Mouse (Mus musculus) embryonic facial prominence, embryonic 13.5 days (tissue): ENCODE data around the gene Baiap2l1. TPM values are rescaled to one million over a fixed set of nuclear protein-coding genes. Genes with fewer than 3 reads are reported as not detected.

Experiments used
- ATAC-seq: fragments of 200-750 bp; cut with Nextera tagmentation; 2 replicates; pipeline ENCODE4 v1.8.0; 2017; ENCODE audit warnings: low read depth; ENCODE audit not compliant: insufficient number of reproducible peaks, insufficient read depth, low FRiP score, low TSS enrichment
- H3K27ac ChIP-seq: fragments of 300-500 bp; sonication (generic); 2 replicates; pipeline ENCODE4 v1.5.1; 2015; ENCODE audit warnings: moderate library complexity, mild to moderate bottlenecking, inconsistent platforms
- H3K27me3 ChIP-seq: fragments of 300-500 bp; sonication (generic); 2 replicates; pipeline ENCODE4 v1.6.1; 2015; ENCODE audit warnings: mild to moderate bottlenecking, inconsistent platforms
- H3K36me3 ChIP-seq: fragments of 300-500 bp; sonication (generic); 2 replicates; pipeline ENCODE4 v1.6.1; 2015; ENCODE audit warnings: mild to moderate bottlenecking, inconsistent platforms
- H3K4me1 ChIP-seq: fragments of 300-500 bp; sonication (generic); 2 replicates; pipeline ENCODE4 v1.6.1; 2015; ENCODE audit warnings: inconsistent platforms
- H3K4me2 ChIP-seq: fragments of 300-500 bp; sonication (generic); 2 replicates; pipeline ENCODE4 v1.6.1; 2015; ENCODE audit warnings: moderate library complexity, mild to moderate bottlenecking, inconsistent platforms
- H3K4me3 ChIP-seq: fragments of 300-500 bp; sonication (generic); 2 replicates; pipeline ENCODE4 v1.5.1; 2015; ENCODE audit warnings: mild to moderate bottlenecking, inconsistent platforms
- H3K9ac ChIP-seq: fragments of 300-500 bp; sonication (generic); 2 replicates; pipeline ENCODE4 v1.6.1; 2015; ENCODE audit warnings: mild to moderate bottlenecking, inconsistent platforms
- H3K9me3 ChIP-seq: fragments of 300-500 bp; sonication (generic); 2 replicates; pipeline ENCODE4 v1.6.1; 2016; ENCODE audit warnings: inconsistent platforms
- WGBS: fragments of 180-500 bp; shearing (Covaris S2); methylation state at CpG from one replicate; pipeline ENCODE4 v1.1.7; 2015; ENCODE audit warnings: mixed read lengths; 5-methylcytosine and 5-hydroxymethylcytosine counted together
- polyA plus RNA-seq: library from polyadenylated mRNA; unstranded; fragments of >200 nt; fragmentation: Nextera tagmentation; extraction: Ambion mirVana; gene quantifications from 2 replicates; pipeline ENCODE4 v1.2.1, GENCODE M21; 2015

The Baiap2l1 gene
- polyA plus RNA-seq, 1 experiment from 2014 or later, result 4.4 TPM

GRCm38 (mm10) chr5:144255632-144256540 is 102.0 kb downstream of the Baiap2l1 start:
- WGBS, result under 1% methylated on average over 39 of the region's 40 CpGs
- H3K36me3 ChIP-seq, result peaks cover 15% of the 10 kb centered on the region
- H3K4me2 ChIP-seq, result peak overlapping the region; percentile 77
- H3K4me3 ChIP-seq, result peak overlapping the region; percentile 95
- peak overlapping the region; percentile 95 for H3K9ac ChIP-seq
- H3K27ac ChIP-seq, result peak overlapping the region; percentile 87
- no peaks in the 10 kb centered on the region for H3K9me3 ChIP-seq
- no peak; the same call in none of the 2 replicates for ATAC-seq
- H3K4me1 ChIP-seq, result peaks cover 48% of the 10 kb centered on the region
- H3K27me3 ChIP-seq, result no peaks in the 10 kb centered on the region

GRCm38 (mm10) chr5:144254811-144255631 is 102.9 kb downstream of the Baiap2l1 start:
- H3K4me3 ChIP-seq, result peak overlapping the region; percentile 95

GRCm38 (mm10) chr5:144254122-144254810 is 103.6 kb downstream of the Baiap2l1 start:
- H3K4me2 ChIP-seq, result peak overlapping the region; percentile 77
- H3K27me3 ChIP-seq, result no peaks in the 10 kb centered on the region
- peaks cover 5% of the 10 kb centered on the region; the same call in 1 of the 2 replicates for H3K9me3 ChIP-seq
- H3K27ac ChIP-seq, result 0 out of 2 replicates have a peak overlapping the region, but pooled peaks have one; percentile 12
- H3K4me3 ChIP-seq, result peak overlapping the region; percentile 95
- peaks cover 35% of the 10 kb centered on the region for H3K4me1 ChIP-seq
- H3K36me3 ChIP-seq, result peaks cover 3% of the 10 kb centered on the region; the same call in 1 of the 2 replicates
- ATAC-seq, result no peak
- H3K9ac ChIP-seq, result peak overlapping the region; percentile 46; the same call in 1 of the 2 replicates
- 59% methylated on average over 16 of the region's 16 CpGs for WGBS

More at GRCm38 (mm10) chr5:144254811-144255631, 102.9 kb downstream of the Baiap2l1 start:
- WGBS, result under 1% methylated on average over 54 of the region's 84 CpGs
- Histone ChIP-seq H3K27me3 (no peaks in the 10 kb centered on the region), H3K9me3 (peaks cover 2% of the 10 kb centered on the region; the same call in 1 of the 2 replicates), H3K36me3 (peaks cover 8% of the 10 kb centered on the region), H3K4me1 (peaks cover 41% of the 10 kb centered on the region), H3K4me2 (peak overlapping the region; percentile 77), H3K27ac (peak overlapping the region; percentile 87), H3K9ac (peak overlapping the region; percentile 95)
- peak; percentile 70 for ATAC-seq

- H3K9me3 ChIP-seq, result peaks cover 5% of the 10 kb centered on the region; the same call in 1 of the 2 replicates
- ATAC-seq, result no peak
- H3K27me3 ChIP-seq, result no peaks in the 10 kb centered on the region
- H3K9ac ChIP-seq, result no peak overlapping the region
- H3K4me3 ChIP-seq, result no peak overlapping the region
- peaks cover 27% of the 10 kb centered on the region for H3K4me1 ChIP-seq
- H3K27ac ChIP-seq, result no peak overlapping the region
- 76% methylated on average over 4 of the region's 4 CpGs for WGBS
- H3K4me2 ChIP-seq, result no peak overlapping the region
- 0 out of 2 replicates have a peak, but pooled peaks cover 3% of the 10 kb centered on the region for H3K36me3 ChIP-seq
Measured at GRCm38 (mm10) chr5:144253212-144253611, 104.7 kb downstream of the Baiap2l1 start.

GRCm38 (mm10) chr5:144251876-144252577 is 105.9 kb downstream of the Baiap2l1 start:
- Histone ChIP-seq H3K4me3 (no peak overlapping the region), H3K27ac (no peak overlapping the region), H3K9ac (no peak overlapping the region), H3K4me1 (peaks cover 27% of the 10 kb centered on the region), H3K4me2 (no peak overlapping the region), H3K36me3 (no peaks in the 10 kb centered on the region), H3K9me3 (peaks cover 5% of the 10 kb centered on the region; the same call in 1 of the 2 replicates), H3K27me3 (no peaks in the 10 kb centered on the region)
- WGBS, result 84% methylated on average over 13 of the region's 13 CpGs
- no peak for ATAC-seq

- no peak overlapping the region for H3K4me2 ChIP-seq
- H3K9me3 ChIP-seq, result peaks cover 5% of the 10 kb centered on the region; the same call in 1 of the 2 replicates
- no peak overlapping the region for H3K27ac ChIP-seq
- H3K36me3 ChIP-seq, result no peaks in the 10 kb centered on the region
- 84% methylated on average over 3 of the region's 3 CpGs for WGBS
- H3K27me3 ChIP-seq, result no peaks in the 10 kb centered on the region
- H3K4me1 ChIP-seq, result peaks cover 25% of the 10 kb centered on the region
- no peak for ATAC-seq
- H3K9ac ChIP-seq, result no peak overlapping the region
- no peak overlapping the region for H3K4me3 ChIP-seq
Measured at GRCm38 (mm10) chr5:144249871-144250270, 108.0 kb downstream of the Baiap2l1 start.

GRCm38 (mm10) chr5:144247906-144248585 is 109.9 kb downstream of the Baiap2l1 start:
- WGBS, result 58% methylated on average over 10 of the region's 10 CpGs
- ATAC-seq, result no peak
- Histone ChIP-seq H3K36me3 (no peaks in the 10 kb centered on the region), H3K4me2 (no peak overlapping the region), H3K27me3 (no peaks in the 10 kb centered on the region), H3K9me3 (peaks cover 5% of the 10 kb centered on the region; the same call in 1 of the 2 replicates), H3K4me1 (peaks cover 18% of the 10 kb centered on the region), H3K27ac (no peak overlapping the region), H3K9ac (no peak overlapping the region), H3K4me3 (no peak overlapping the region)

- no peaks in the 10 kb centered on the region for H3K27me3 ChIP-seq
- H3K36me3 ChIP-seq, result no peaks in the 10 kb centered on the region
- WGBS, result 70% methylated on average over 10 of the region's 10 CpGs
- H3K4me1 ChIP-seq, result peaks cover 18% of the 10 kb centered on the region
- H3K27ac ChIP-seq, result no peak overlapping the region
- H3K4me2 ChIP-seq, result no peak overlapping the region
- peaks cover 5% of the 10 kb centered on the region; the same call in 1 of the 2 replicates for H3K9me3 ChIP-seq
- ATAC-seq, result no peak
- no peak overlapping the region for H3K9ac ChIP-seq
- H3K4me3 ChIP-seq, result no peak overlapping the region
Measured at GRCm38 (mm10) chr5:144247307-144247706, 110.6 kb downstream of the Baiap2l1 start.

GRCm38 (mm10) chr5:144246669-144247068 is 111.2 kb downstream of the Baiap2l1 start:
- H3K27ac ChIP-seq, result no peak overlapping the region
- H3K27me3 ChIP-seq, result no peaks in the 10 kb centered on the region
- no peak overlapping the region for H3K9ac ChIP-seq
- WGBS, result 72% methylated on average over 7 of the region's 7 CpGs
- H3K4me2 ChIP-seq, result no peak overlapping the region
- no peak overlapping the region for H3K4me3 ChIP-seq
- peaks cover 5% of the 10 kb centered on the region; the same call in 1 of the 2 replicates for H3K9me3 ChIP-seq
- no peak for ATAC-seq
- H3K36me3 ChIP-seq, result no peaks in the 10 kb centered on the region
- H3K4me1 ChIP-seq, result peaks cover 18% of the 10 kb centered on the region

GRCm38 (mm10) chr5:144245592-144245991 is 112.3 kb downstream of the Baiap2l1 start:
- no peak overlapping the region for H3K4me2 ChIP-seq

More at GRCm38 (mm10) chr5:144245592-144245991, 112.3 kb downstream of the Baiap2l1 start:
- Histone ChIP-seq H3K27ac (no peak overlapping the region), H3K36me3 (no peaks in the 10 kb centered on the region), H3K4me1 (peaks cover 18% of the 10 kb centered on the region), H3K9me3 (peaks cover 5% of the 10 kb centered on the region; the same call in 1 of the 2 replicates), H3K4me3 (no peak overlapping the region), H3K9ac (no peak overlapping the region), H3K27me3 (no peaks in the 10 kb centered on the region)
- ATAC-seq, result no peak
- WGBS, result 80% methylated on average over 2 of the region's 2 CpGs
